Mouse (Mus musculus): Measurements from ENCODE around the gene Vpreb1. TPM values are rescaled to one million over a fixed set of nuclear protein-coding genes. Genes with fewer than 3 reads are reported as not detected.

Gene Vpreb1
- polyA plus RNA-seq, 1 experiment from 2014 or later = 2.7 TPM

DNA sequence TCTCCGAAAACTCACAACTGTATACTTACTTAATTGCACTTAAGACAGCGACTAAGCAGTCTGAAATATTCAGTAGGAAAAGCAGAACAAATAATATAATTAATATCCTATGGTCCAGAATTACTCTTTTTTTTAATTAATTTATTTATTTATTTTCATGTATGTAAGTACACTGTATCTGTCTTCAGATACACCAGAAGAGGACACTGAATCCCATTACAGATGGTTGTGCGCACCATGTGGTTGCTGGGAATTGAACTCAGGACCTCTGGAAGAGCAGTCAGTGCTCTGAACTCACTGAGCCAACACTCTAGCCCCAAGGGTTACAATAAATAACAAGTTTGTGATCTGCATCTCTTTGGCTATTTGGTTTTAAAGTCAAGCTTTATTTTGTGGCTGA lies 41.0 kb downstream of the Vpreb1 start:
- no peak for DNase-seq (ENCODE audit: low spot score)
- peak overlapping the region; percentile 63; the same call in 1 of the 2 replicates for H3K4me3 ChIP-seq

DNA sequence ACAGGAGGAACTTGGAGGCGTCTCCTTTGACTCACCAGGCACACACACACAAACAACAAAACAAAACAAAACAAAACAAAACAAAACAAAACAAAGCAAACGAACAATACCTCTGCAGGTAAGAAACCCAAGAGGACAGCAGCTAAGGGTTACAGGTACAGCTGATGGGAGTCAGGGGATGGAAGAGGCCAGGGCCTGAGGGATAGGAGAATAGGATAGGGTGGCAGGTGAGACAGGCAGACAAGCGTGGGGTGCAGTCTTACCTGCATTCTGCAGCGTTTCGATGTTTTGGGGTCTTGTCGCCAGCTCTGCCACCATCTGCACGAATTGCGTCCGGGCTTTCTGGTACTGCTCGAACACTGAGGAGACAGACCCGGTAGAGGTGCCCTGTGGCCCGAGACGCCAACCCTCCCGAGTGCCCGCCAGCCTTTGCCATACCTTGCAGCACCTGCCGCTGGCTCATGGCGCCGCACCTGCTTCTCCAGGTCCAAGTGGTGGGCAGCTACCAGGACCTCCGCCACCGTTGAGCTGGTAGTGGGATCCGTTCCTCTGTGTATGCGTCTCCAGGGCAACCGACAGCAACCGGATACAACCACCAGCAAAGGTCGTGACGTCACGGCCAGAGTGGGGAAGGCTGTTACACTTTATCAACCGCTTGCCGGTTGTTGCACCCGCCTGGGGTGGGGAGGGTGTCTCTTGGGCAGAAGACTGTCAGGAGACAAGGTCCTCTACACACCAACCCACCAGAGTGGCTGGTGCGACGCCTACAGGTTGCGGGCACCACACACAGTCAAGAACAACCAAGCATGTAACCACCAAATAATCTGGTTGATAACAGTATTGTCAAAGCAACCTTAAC lies 41.7 kb downstream of the Vpreb1 start, which contains the start of gene Spag6l:
Gene Spag6l, minus strand, starts transcription at position 700 of the 859 bp plus-strand sequence.
- Histone ChIP-seq H3K4me3 (peak within 1 kb of the TSS; percentile 63), H3K9me3 (no peaks in the 10 kb centered on the region), H3K27ac (replicated peaks) (no peak within 1 kb of the TSS), H3K4me1 (peaks cover 7% of the 10 kb centered on the region; the same call in 1 of the 2 replicates), H3K27me3 (replicated peaks; ENCODE audit: low read depth, poor library complexity, severe bottlenecking) (no peaks in the 10 kb centered on the region), H3K36me3 (replicated peaks) (no peaks in the 10 kb centered on the region)
- 7% methylated on average over 33 of the region's 33 CpGs for WGBS
- peak; percentile 80 for DNase-seq (ENCODE audit: low spot score)

More for the DNA sequence above, 41.0 kb downstream of the Vpreb1 start:
- H3K9me3 ChIP-seq = no peaks in the 10 kb centered on the region
- no peaks in the 10 kb centered on the region for H3K27me3 ChIP-seq (replicated peaks; ENCODE audit: low read depth, poor library complexity, severe bottlenecking)
- WGBS = 83% methylated on average over 3 of the region's 3 CpGs
- H3K27ac ChIP-seq (replicated peaks) = no peak overlapping the region
- peaks cover 7% of the 10 kb centered on the region; the same call in 1 of the 2 replicates for H3K4me1 ChIP-seq
- no peaks in the 10 kb centered on the region for H3K36me3 ChIP-seq (replicated peaks)

DNA sequence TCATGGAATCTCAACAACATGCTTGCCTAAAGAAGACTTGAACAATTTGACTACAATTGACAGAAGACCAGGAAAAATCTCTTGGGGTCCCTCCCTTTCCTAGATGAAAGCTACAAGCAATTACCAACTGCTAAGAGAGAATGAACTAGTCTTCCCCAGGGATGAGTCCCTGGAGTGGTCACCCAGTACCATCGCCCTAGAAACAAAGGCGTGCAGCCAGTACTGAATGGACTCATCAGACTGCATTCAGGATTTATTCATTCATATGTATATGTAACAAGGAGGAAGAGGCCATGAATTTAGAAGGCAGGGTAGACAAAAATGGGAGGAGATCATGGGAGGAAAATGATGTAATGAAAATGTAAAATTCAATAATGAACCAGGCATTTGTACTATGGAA lies 44.4 kb downstream of the Vpreb1 start:
- H3K4me1 ChIP-seq = peaks cover 7% of the 10 kb centered on the region; the same call in 1 of the 2 replicates
- 93% methylated on average over 2 of the region's 2 CpGs for WGBS

DNA sequence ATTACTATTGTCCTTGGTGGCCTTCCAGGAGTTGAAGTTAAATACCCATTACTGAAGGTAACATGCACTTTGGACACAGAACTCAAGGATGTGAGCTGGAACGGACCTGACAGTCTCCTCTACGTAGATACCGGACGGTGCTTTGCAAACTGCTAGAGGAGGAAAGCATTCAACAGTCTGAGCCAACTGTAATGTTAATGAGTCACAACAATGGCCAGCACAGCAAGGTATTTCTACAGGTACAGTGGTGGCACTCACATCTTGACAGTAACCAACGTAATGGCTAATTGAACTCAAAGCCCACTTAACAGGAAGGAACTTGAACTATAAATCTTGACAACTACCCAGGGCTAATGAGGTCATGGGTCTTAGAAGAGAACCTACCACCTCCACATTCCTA lies 45.2 kb downstream of the Vpreb1 start:
- 37% methylated on average over 5 of the region's 5 CpGs for WGBS

More for the DNA sequence above, 44.4 kb downstream of the Vpreb1 start:
- Histone ChIP-seq H3K9me3 (no peaks in the 10 kb centered on the region), H3K36me3 (replicated peaks) (no peaks in the 10 kb centered on the region), H3K4me3 (no peak overlapping the region), H3K27me3 (replicated peaks; ENCODE audit: low read depth, poor library complexity, severe bottlenecking) (no peaks in the 10 kb centered on the region), H3K27ac (replicated peaks) (no peak overlapping the region)
- no peak for DNase-seq (ENCODE audit: low spot score)

More for the DNA sequence above, 45.2 kb downstream of the Vpreb1 start:
- Histone ChIP-seq H3K4me3 (no peak overlapping the region), H3K27me3 (replicated peaks; ENCODE audit: low read depth, poor library complexity, severe bottlenecking) (no peaks in the 10 kb centered on the region), H3K9me3 (no peaks in the 10 kb centered on the region), H3K4me1 (peaks cover 7% of the 10 kb centered on the region; the same call in 1 of the 2 replicates), H3K27ac (replicated peaks) (no peak overlapping the region), H3K36me3 (replicated peaks) (no peaks in the 10 kb centered on the region)
- no peak for DNase-seq (ENCODE audit: low spot score)

Other genes with a start within 250 kb of the Vpreb1 start
- gene Olfr19, start 194.4 kb downstream of the Vpreb1 start, polyA plus RNA-seq (2016; fragmentation: Nextera tagmentation; extraction: Ambion mirVana) = not detected in 2 replicates
- gene Spag6l, start 41.4 kb downstream of the Vpreb1 start, polyA plus RNA-seq (2016; fragmentation: Nextera tagmentation; extraction: Ambion mirVana) = 0.50 and 0.67 TPM in 2 replicates
- gene Igll1, start 6.9 kb downstream of the Vpreb1 start, polyA plus RNA-seq (2016; fragmentation: Nextera tagmentation; extraction: Ambion mirVana) = 0.29 TPM in 1 of 2 replicates, not detected in the other
- gene Top3b, start 107 bp downstream of the Vpreb1 start, polyA plus RNA-seq (2016; fragmentation: Nextera tagmentation; extraction: Ambion mirVana) = 71.7 and 78.5 TPM in 2 replicates
- gene Ppm1f, start 25.6 kb upstream of the Vpreb1 start, polyA plus RNA-seq (2016; fragmentation: Nextera tagmentation; extraction: Ambion mirVana) = 33.8 and 35.7 TPM in 2 replicates
- 141 TPM in 2 replicates for gene Mapk1, start 112.5 kb upstream of the Vpreb1 start, polyA plus RNA-seq (2016; fragmentation: Nextera tagmentation; extraction: Ambion mirVana)
- gene Ypel1, start 198.9 kb upstream of the Vpreb1 start, polyA plus RNA-seq (2016; fragmentation: Nextera tagmentation; extraction: Ambion mirVana) = 89.9 and 95.5 TPM in 2 replicates
- 150 TPM in 2 replicates for gene Ppil2, start 240.4 kb upstream of the Vpreb1 start, polyA plus RNA-seq (2016; fragmentation: Nextera tagmentation; extraction: Ambion mirVana)

Data from embryonic facial prominence, embryonic 10.5 days (tissue).